Mouse (Mus musculus) intestine, embryonic 14.5 days (tissue): ENCODE data around the gene Ppp1cc. TPM values are rescaled to one million over a fixed set of nuclear protein-coding genes. Genes with fewer than 3 reads are reported as not detected.

ENCODE experiments used
- ATAC-seq: fragments of 200-750 bp; cut with Nextera tagmentation; replicated peaks from 2 replicates; pipeline ENCODE4 v1.8.0; 2017; ENCODE audit warnings: low read depth, moderate number of reproducible peaks, moderate TSS enrichment, moderate library complexity; ENCODE audit not compliant: low FRiP score, low TSS enrichment
- DNase-seq: peaks from one replicate; pipeline ENCODE4 v3.0.0-alpha.2; 2018; ENCODE audit warnings: low spot score
- H3K27ac ChIP-seq: fragments of 300-500 bp; sonication (generic); 2 replicates; pipeline ENCODE4 v1.5.1; 2014; ENCODE audit warnings: low read depth, mild to moderate bottlenecking, control low read depth
- H3K27me3 ChIP-seq: fragments of 300-500 bp; sonication (generic); replicated peaks from 2 replicates; pipeline ENCODE4 v1.6.1; 2014; ENCODE audit warnings: low read length, control low read depth; ENCODE audit not compliant: control insufficient read depth, insufficient read depth
- H3K36me3 ChIP-seq: fragments of 300-500 bp; sonication (generic); 2 replicates; pipeline ENCODE4 v1.6.1; 2014; ENCODE audit warnings: low read length, control low read depth; ENCODE audit not compliant: control insufficient read depth, insufficient read depth
- H3K4me1 ChIP-seq: fragments of 300-500 bp; sonication (generic); replicated peaks from 2 replicates; pipeline ENCODE4 v1.6.1; 2014; ENCODE audit warnings: low read length, control low read depth, mixed read lengths; ENCODE audit not compliant: control insufficient read depth, insufficient read depth
- H3K4me2 ChIP-seq: fragments of 300-500 bp; sonication (generic); 2 replicates; pipeline ENCODE4 v1.6.1; 2014; ENCODE audit warnings: low read length
- H3K4me3 ChIP-seq: fragments of 300-500 bp; sonication (generic); 2 replicates; pipeline ENCODE4 v1.5.1; 2014; ENCODE audit warnings: low read depth, low read length, control low read depth, mixed read lengths
- H3K9ac ChIP-seq: fragments of 300-500 bp; sonication (generic); 2 replicates; pipeline ENCODE4 v1.6.1; 2014; ENCODE audit warnings: mild to moderate bottlenecking, low read length
- H3K9me3 ChIP-seq: fragments of 300-500 bp; sonication (generic); 2 replicates; pipeline ENCODE4 v1.6.1; 2016; ENCODE audit warnings: low read length, control low read depth; ENCODE audit not compliant: control insufficient read depth
- WGBS: fragments of 180-500 bp; shearing (Covaris S2); extraction: QIAGEN DNeasy Blood & Tissue Kit; methylation state at CpG from one replicate; pipeline ENCODE4 v1.1.7; 2014; 5-methylcytosine and 5-hydroxymethylcytosine counted together
- polyA plus RNA-seq: library from polyadenylated mRNA; unstranded; fragments of >200 nt; fragmentation: Nextera tagmentation; extraction: Ambion mirVana; gene quantifications from 2 replicates; pipeline ENCODE4 v1.2.1, GENCODE M21; 2014

Ppp1cc gene
- polyA plus RNA-seq = 259 and 270 TPM in 2 replicates

DNA sequence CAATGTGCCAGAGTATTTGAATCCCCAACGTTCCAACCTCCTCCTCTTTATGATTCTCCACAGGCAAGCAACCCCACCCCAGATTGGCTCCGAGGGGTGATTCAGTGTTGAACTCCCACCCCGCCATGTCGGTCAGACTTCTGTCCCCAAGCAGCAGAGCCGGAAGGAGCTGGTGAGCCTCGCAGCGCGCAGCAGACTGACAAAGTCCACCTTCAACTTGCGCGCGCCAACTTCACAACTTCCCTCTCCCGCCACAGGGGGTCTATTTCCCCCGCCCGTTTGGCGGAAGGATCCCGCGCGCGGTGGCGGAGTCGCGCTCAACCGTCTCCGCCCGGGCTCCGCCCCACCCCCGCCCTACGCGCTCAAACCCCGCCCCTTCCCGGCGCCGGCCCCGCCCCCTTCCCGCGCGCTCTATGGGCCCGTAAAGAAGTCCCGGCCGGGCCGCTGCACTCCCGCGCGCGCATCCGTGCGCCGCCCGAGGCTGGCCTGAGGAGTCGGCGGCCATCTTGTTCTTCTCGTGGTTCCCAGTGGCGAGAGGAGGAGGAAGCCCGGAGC, at the start of gene Ppp1cc:
Gene Ppp1cc (plus strand): TSS at position 452 of the 555 bp plus-strand sequence.
- Histone ChIP-seq H3K9ac (peak within 1 kb of the TSS; percentile 98), H3K4me1 (peaks cover 46% of the 10 kb centered on the region)
- WGBS = 1% methylated on average over 54 of the region's 54 CpGs

DNA sequence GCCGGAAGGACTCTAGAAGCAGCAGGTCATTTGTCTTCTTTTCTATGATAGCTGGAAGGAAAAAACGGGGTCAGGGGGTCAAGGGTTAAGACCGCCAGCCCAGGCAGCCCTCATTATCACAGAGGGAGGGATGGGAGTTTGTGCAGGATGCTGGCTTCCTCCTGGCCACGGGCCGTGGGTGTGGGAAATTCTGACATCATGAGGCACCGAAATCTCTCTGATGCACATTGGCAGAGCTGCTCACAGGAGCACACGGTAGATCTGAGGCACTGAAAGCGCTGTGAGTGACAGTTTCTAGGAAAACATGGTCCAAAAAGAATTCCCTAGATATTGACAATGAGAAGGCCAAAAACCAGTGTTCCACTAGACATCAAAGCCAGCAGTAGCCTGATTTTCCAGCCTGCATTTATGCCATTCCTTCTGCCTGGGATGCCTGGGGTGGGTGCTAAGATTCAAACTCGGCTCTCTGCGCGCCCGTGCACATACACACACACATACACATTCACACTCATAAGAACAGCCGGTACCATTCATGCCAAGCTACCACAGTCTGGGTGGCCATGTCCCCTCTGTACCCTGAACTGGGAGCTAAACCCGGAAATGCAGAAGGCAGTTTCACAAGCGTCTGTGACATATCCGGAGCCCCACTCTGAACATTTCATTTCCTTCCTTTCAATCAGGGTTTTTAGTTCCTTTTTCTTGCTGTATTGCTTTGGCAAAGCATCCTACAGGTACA, 48.6 kb upstream of the Ppp1cc start:
- 54% methylated on average over 16 of the region's 16 CpGs for WGBS
- DNase-seq = no peak
- no peak overlapping the region for H3K4me3 ChIP-seq
- ATAC-seq = no peak
- no peaks in the 10 kb centered on the region for H3K36me3 ChIP-seq
- no peaks in the 10 kb centered on the region for H3K27me3 ChIP-seq
- H3K4me1 ChIP-seq = no peaks in the 10 kb centered on the region
- H3K9me3 ChIP-seq = no peaks in the 10 kb centered on the region
- no peak overlapping the region for H3K4me2 ChIP-seq
- H3K27ac ChIP-seq = no peak overlapping the region
- no peak overlapping the region for H3K9ac ChIP-seq

More for the DNA sequence above, at the start of gene Ppp1cc:
- H3K27me3 ChIP-seq = no peaks in the 10 kb centered on the region
- H3K9me3 ChIP-seq = no peaks in the 10 kb centered on the region
- ATAC-seq (peak; percentile 95), DNase-seq (peak; percentile 98)
- H3K36me3 ChIP-seq = peaks cover 21% of the 10 kb centered on the region
- peak within 1 kb of the TSS; percentile 81 for H3K4me2 ChIP-seq
- peak within 1 kb of the TSS; percentile 81 for H3K27ac ChIP-seq
- peak within 1 kb of the TSS; percentile 100 for H3K4me3 ChIP-seq

DNA sequence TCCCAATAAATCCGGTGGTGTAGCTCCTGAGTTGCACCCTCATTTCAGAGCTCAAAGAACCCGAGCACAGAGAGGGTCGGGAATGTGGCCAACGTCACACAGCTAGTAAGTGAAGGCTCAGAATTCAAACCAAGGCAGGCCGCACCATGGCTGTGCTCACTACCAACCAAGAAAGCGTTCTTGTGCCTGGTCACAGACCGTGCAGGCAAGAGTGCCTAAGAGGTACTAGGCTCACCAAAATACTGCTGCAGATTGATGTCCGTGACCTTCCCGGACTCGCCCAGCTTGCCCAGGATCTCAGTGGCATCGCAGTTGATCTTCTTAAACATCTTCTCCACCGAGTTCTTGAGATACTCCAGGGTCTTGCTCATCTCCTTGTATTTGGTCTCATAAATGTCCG, 47.5 kb upstream of the Ppp1cc start:
- ATAC-seq = no peak
- H3K9me3 ChIP-seq = no peaks in the 10 kb centered on the region
- H3K27me3 ChIP-seq = no peaks in the 10 kb centered on the region
- no peak overlapping the region for H3K4me2 ChIP-seq
- H3K27ac ChIP-seq = no peak overlapping the region
- WGBS = 87% methylated on average over 13 of the region's 13 CpGs
- no peak overlapping the region for H3K4me3 ChIP-seq
- H3K9ac ChIP-seq = no peak overlapping the region
- H3K4me1 ChIP-seq = no peaks in the 10 kb centered on the region
- no peak for DNase-seq
- H3K36me3 ChIP-seq = no peaks in the 10 kb centered on the region

DNA sequence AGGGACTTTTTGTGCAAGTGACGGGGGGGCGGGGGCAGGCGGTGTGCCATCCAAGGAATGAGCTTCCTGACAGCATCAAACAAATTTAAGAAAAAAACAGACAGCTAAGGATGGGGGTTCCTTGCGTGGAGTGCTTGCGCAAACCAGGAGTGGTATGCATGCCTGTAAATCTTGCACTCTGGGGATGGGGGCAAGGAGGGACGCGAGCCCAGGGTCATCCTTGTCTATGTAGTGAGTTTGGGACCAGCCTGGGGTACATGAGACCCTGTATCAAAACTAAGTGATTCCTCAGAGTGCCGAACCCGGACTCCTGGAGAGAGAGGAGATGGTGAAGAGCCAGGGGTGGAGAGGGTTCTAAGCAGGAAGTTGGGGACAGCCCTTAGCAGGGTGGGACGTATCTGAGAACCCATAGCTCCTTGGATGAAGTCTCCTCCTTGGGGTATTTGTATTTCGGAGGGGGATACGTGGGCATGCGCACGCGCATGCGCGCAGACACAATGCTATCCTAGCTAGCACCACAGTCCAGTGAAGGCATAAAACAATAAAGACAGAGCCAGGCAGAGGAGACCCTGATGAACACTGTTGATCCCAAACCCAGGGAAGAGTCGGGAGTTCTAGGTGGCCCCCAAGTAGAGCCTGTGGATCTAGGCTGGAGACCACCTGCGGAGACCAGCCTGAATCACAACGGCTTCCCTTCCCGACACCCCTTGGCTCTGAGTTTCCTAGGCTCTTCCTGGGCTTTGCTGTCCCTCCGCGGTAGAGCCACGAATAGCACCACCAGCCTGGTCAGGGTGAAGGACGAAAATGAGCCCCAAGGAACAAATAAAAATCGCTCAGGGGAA, 46.8 kb upstream of the Ppp1cc start:
- WGBS = 66% methylated on average over 26 of the region's 26 CpGs
- ATAC-seq = no peak

DNA sequence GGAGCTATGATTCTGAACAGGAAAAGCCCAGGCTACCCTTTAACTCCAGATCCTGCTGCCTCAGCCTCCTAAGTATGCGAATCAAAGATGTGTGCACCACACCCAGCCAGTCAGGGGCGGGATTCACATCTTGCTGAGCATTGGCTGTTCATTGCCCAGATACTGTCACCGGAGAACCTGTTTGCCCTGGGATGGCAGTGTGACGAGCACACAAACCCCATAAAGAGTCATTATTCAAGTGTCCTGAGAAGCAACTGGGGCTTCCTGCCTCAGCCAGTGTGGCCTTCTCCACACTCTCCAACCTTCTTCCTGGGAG, 46.2 kb upstream of the Ppp1cc start:
- Histone ChIP-seq H3K9me3 (no peaks in the 10 kb centered on the region), H3K9ac (no peak overlapping the region), H3K27ac (no peak overlapping the region), H3K4me2 (0 out of 2 replicates have a peak overlapping the region, but pooled peaks have one; percentile 7), H3K4me3 (no peak overlapping the region), H3K27me3 (no peaks in the 10 kb centered on the region), H3K4me1 (no peaks in the 10 kb centered on the region), H3K36me3 (no peaks in the 10 kb centered on the region)
- WGBS = 41% methylated on average over 4 of the region's 4 CpGs
- no peak for DNase-seq
- no peak for ATAC-seq

More for the DNA sequence above, 46.8 kb upstream of the Ppp1cc start:
- Histone ChIP-seq H3K36me3 (no peaks in the 10 kb centered on the region), H3K4me3 (no peak overlapping the region), H3K27ac (no peak overlapping the region), H3K9ac (no peak overlapping the region), H3K4me1 (no peaks in the 10 kb centered on the region), H3K9me3 (no peaks in the 10 kb centered on the region), H3K4me2 (0 out of 2 replicates have a peak overlapping the region, but pooled peaks have one; percentile 7), H3K27me3 (no peaks in the 10 kb centered on the region)
- no peak for DNase-seq

DNA sequence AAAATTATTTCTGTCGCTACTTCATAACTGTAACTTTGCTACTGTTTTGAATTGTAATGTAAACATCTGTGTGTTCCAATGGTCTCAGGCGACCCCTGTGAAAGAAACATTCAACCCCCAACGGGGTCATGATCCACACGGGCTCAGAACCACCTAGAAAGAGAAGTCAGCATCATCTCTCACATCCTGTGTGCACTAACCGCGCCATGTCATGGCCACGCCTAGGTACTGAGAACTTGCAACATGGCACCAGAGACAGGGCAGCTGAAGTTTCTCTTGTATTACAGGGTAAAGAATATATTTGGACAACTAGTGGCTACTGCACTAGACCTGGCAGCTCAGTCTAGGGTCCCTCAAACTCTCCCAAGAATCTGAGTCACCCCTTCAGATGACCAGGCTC, 44.6 kb upstream of the Ppp1cc start:
- H3K27me3 ChIP-seq = no peaks in the 10 kb centered on the region
- 65% methylated on average over 7 of the region's 7 CpGs for WGBS
- H3K9ac ChIP-seq = no peak overlapping the region
- no peaks in the 10 kb centered on the region for H3K4me1 ChIP-seq
- no peak overlapping the region for H3K27ac ChIP-seq
- H3K4me2 ChIP-seq = no peak overlapping the region
- no peaks in the 10 kb centered on the region for H3K9me3 ChIP-seq
- DNase-seq (no peak), ATAC-seq (no peak)
- no peak overlapping the region for H3K4me3 ChIP-seq
- H3K36me3 ChIP-seq = no peaks in the 10 kb centered on the region

DNA sequence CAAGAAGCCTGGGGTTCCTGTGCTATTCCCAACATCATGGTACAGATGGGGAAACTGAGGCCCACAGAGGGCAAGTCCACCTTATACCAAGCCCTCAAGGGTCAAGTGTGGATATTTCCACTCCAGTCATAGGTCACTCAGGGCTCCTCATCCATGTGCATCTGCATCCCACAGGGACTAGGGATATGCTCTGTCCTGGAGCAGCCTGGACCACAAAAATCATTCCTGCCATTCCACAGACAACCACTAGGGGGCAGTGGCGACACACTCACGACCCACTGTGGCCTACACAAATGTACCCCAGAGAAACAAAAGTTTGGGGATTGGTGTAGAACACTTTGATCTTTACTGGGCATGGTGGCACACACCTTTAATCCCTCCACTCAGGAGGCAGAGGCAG, 43.9 kb upstream of the Ppp1cc start:
- Histone ChIP-seq H3K9ac (no peak overlapping the region), H3K36me3 (no peaks in the 10 kb centered on the region), H3K27me3 (no peaks in the 10 kb centered on the region), H3K4me3 (no peak overlapping the region), H3K27ac (no peak overlapping the region), H3K9me3 (no peaks in the 10 kb centered on the region), H3K4me1 (no peaks in the 10 kb centered on the region), H3K4me2 (no peak overlapping the region)
- ATAC-seq = no peak
- peak; percentile 85 for DNase-seq
- 5% methylated on average over 2 of the region's 2 CpGs for WGBS

DNA sequence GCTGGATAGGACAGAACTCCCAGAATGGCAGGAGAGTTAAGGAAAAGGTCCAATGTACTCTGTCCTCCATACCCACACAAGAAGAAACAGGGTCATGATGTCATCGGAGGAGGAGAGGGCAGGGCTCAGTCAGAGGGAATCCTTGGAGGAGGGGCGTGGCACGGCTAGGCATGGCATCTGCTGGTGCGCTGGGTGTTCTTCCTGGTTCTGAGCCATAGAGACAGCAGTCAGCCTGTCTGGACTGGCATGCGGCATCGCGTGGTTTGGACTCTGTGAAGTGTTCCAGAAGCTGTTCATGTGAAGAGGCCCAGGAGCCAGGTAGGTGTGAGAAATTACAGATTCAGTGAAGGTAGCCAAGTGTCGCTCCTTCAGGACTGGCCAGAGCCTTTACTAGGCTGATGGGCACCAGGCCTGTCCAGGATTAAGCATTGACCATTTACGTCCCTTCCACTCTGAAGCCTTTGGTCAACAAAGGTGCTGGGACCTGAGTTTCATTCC, 42.8 kb upstream of the Ppp1cc start:
- no peak overlapping the region for H3K4me3 ChIP-seq
- H3K4me1 ChIP-seq = no peaks in the 10 kb centered on the region
- no peaks in the 10 kb centered on the region for H3K9me3 ChIP-seq
- no peaks in the 10 kb centered on the region for H3K36me3 ChIP-seq
- ATAC-seq (no peak), DNase-seq (no peak)
- H3K27ac ChIP-seq = no peak overlapping the region
- 91% methylated on average over 9 of the region's 9 CpGs for WGBS
- H3K4me2 ChIP-seq = no peak overlapping the region
- H3K9ac ChIP-seq = no peak overlapping the region
- H3K27me3 ChIP-seq = no peaks in the 10 kb centered on the region
